Mouse (Mus musculus): ENCODE results near the gene Micall1. TPM values are rescaled to one million over a fixed set of nuclear protein-coding genes. Genes with fewer than 3 reads are reported as not detected.
A peak's percentile ranks its signal among the peaks of the same experiment; 100 is the strongest.

Gene Micall1
- polyA plus RNA-seq, 1 experiment from 2014 or later = 10.8 TPM

DNA sequence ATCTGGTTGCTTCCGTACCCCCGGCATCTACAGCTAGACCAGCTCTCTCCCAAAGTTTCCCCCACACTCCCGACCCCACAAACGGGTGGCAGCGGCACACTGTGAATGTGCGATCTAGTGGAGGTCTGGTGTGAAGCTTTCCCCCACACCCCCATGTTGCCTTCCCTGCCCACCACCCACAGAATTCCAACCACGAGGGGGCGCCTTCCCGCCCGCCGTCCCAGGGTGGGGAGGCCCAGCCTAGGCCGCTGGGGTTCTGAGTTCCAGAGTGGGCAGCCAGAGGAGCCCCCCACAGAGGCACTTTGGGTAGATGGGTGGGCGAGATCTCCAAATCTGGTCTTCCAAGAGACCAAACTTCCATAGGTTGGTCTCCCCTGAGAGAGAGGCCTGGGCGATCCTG lies 54.1 kb downstream of the Micall1 start:
- no peak for ATAC-seq (ENCODE audit: low read depth)
- Histone ChIP-seq H3K4me3 (ENCODE audit: low read depth, low read length) (peak overlapping the region; percentile 34), H3K27me3 (replicated peaks; ENCODE audit: control insufficient read depth, insufficient read depth, low read length) (peaks cover 46% of the 10 kb centered on the region), H3K9me3 (ENCODE audit: control insufficient read depth, low read length) (no peaks in the 10 kb centered on the region), H3K27ac (replicated peaks; ENCODE audit: low read depth, low read length) (no peak overlapping the region), H3K4me2 (ENCODE audit: low read depth, low read length) (peak overlapping the region; percentile 42), H3K36me3 (ENCODE audit: control insufficient read depth, insufficient read depth, low read length) (no peaks in the 10 kb centered on the region), H3K4me1 (ENCODE audit: control insufficient read depth, insufficient read depth, low read length) (0 out of 2 replicates have a peak, but pooled peaks cover 2% of the 10 kb centered on the region), H3K9ac (ENCODE audit: low read depth, low read length) (peak overlapping the region; percentile 42; the same call in 1 of the 2 replicates)
- DNase-seq (ENCODE audit: low spot score) = no peak
- 21% methylated on average over 13 of the region's 14 CpGs for WGBS

GRCm38 (mm10) chr15:79164251-79164650 lies 55.6 kb downstream of the Micall1 start:
- Histone ChIP-seq H3K27ac (replicated peaks; ENCODE audit: low read depth, low read length) (no peak overlapping the region), H3K27me3 (replicated peaks; ENCODE audit: control insufficient read depth, insufficient read depth, low read length) (peaks cover 46% of the 10 kb centered on the region), H3K9ac (ENCODE audit: low read depth, low read length) (peak overlapping the region; percentile 42; the same call in 1 of the 2 replicates), H3K4me2 (ENCODE audit: low read depth, low read length) (peak overlapping the region; percentile 42; the same call in 1 of the 2 replicates), H3K36me3 (ENCODE audit: control insufficient read depth, insufficient read depth, low read length) (no peaks in the 10 kb centered on the region), H3K9me3 (ENCODE audit: control insufficient read depth, low read length) (no peaks in the 10 kb centered on the region), H3K4me1 (ENCODE audit: control insufficient read depth, insufficient read depth, low read length) (0 out of 2 replicates have a peak, but pooled peaks cover 2% of the 10 kb centered on the region), H3K4me3 (ENCODE audit: low read depth, low read length) (peak overlapping the region; percentile 34)
- DNase-seq (ENCODE audit: low spot score) (no peak), ATAC-seq (ENCODE audit: low read depth) (no peak)
- WGBS = 11% methylated on average over 11 of the region's 15 CpGs

DNA sequence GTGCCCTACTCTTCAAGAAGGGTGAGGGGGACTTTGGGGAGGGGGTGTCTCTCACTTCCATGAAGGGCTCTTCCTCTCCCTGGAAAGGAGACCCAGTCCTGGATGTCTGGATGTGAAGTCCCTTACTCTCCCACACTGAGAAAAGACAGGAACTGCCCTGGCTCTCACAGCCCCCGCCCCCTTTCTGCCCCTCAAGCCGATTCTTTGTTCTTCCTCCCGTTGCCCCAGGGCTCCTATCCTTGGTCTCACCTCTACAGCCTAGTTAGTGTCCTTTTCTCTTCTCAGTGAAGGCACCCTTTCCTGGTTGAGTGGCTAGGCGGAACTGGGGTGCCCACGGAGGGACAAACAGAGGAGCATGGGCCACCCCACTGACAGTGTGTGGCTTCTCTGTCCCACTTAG lies 56.4 kb downstream of the Micall1 start, which contains the start of gene Sox10:
Sox10 (minus strand) TSS at position 101 of the 400 bp plus-strand sequence.
- no peaks in the 10 kb centered on the region for H3K36me3 ChIP-seq (ENCODE audit: control insufficient read depth, insufficient read depth, low read length)
- H3K9me3 ChIP-seq (ENCODE audit: control insufficient read depth, low read length) = no peaks in the 10 kb centered on the region
- peak within 1 kb of the TSS; percentile 34 for H3K4me3 ChIP-seq (ENCODE audit: low read depth, low read length)
- H3K4me1 ChIP-seq (ENCODE audit: control insufficient read depth, insufficient read depth, low read length) = 0 out of 2 replicates have a peak, but pooled peaks cover 2% of the 10 kb centered on the region
- DNase-seq (ENCODE audit: low spot score) (no peak), ATAC-seq (ENCODE audit: low read depth) (no peak)
- 38% methylated on average over 5 of the region's 5 CpGs for WGBS
- H3K27me3 ChIP-seq (replicated peaks; ENCODE audit: control insufficient read depth, insufficient read depth, low read length) = peaks cover 46% of the 10 kb centered on the region
- peak within 1 kb of the TSS; percentile 42; the same call in 1 of the 2 replicates for H3K9ac ChIP-seq (ENCODE audit: low read depth, low read length)
- peak within 1 kb of the TSS; percentile 29; the same call in 1 of the 2 replicates for H3K27ac ChIP-seq (replicated peaks; ENCODE audit: low read depth, low read length)
- peak within 1 kb of the TSS; percentile 42; the same call in 1 of the 2 replicates for H3K4me2 ChIP-seq (ENCODE audit: low read depth, low read length)

DNA sequence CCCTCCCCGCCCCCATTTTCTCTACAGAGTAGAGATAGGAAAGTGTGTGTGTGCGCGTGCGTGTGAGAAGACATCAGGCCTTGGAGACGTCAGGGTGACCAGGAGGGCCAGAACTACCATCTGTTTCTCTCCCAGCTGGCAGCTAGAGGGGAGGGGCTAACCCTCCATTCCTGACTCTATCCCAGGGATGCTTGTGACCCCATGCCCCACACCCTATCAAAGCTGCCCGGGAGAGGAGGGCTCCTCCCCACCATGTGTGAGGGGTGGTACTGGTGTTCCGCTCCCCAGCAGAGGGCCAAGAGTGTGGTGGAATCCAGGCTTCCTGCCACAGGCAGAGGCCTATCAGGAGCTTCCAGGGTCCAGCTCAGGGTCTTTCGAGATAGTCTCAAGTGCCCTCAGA lies 58.0 kb downstream of the Micall1 start:
- Histone ChIP-seq H3K4me2 (ENCODE audit: low read depth, low read length) (0 out of 2 replicates have a peak overlapping the region, but pooled peaks have one; percentile 1), H3K27me3 (replicated peaks; ENCODE audit: control insufficient read depth, insufficient read depth, low read length) (peaks cover 41% of the 10 kb centered on the region), H3K9ac (ENCODE audit: low read depth, low read length) (no peak overlapping the region), H3K36me3 (ENCODE audit: control insufficient read depth, insufficient read depth, low read length) (no peaks in the 10 kb centered on the region), H3K27ac (replicated peaks; ENCODE audit: low read depth, low read length) (no peak overlapping the region), H3K4me3 (ENCODE audit: low read depth, low read length) (no peak overlapping the region), H3K9me3 (ENCODE audit: control insufficient read depth, low read length) (no peaks in the 10 kb centered on the region), H3K4me1 (ENCODE audit: control insufficient read depth, insufficient read depth, low read length) (0 out of 2 replicates have a peak, but pooled peaks cover 2% of the 10 kb centered on the region)
- DNase-seq (ENCODE audit: low spot score) (peak; percentile 33), ATAC-seq (ENCODE audit: low read depth) (no peak)
- 50% methylated on average over 8 of the region's 8 CpGs for WGBS

GRCm38 (mm10) chr15:79176905-79177304 lies 68.2 kb downstream of the Micall1 start:
- no peak overlapping the region for H3K4me3 ChIP-seq (ENCODE audit: low read depth, low read length)
- WGBS = 47% methylated on average over 6 of the region's 6 CpGs
- H3K27ac ChIP-seq (replicated peaks; ENCODE audit: low read depth, low read length) = no peak overlapping the region
- no peak overlapping the region for H3K9ac ChIP-seq (ENCODE audit: low read depth, low read length)
- H3K9me3 ChIP-seq (ENCODE audit: control insufficient read depth, low read length) = no peaks in the 10 kb centered on the region
- no peaks in the 10 kb centered on the region for H3K36me3 ChIP-seq (ENCODE audit: control insufficient read depth, insufficient read depth, low read length)
- peak; percentile 62 for ATAC-seq (ENCODE audit: low read depth)
- no peaks in the 10 kb centered on the region for H3K27me3 ChIP-seq (replicated peaks; ENCODE audit: control insufficient read depth, insufficient read depth, low read length)
- H3K4me2 ChIP-seq (ENCODE audit: low read depth, low read length) = no peak overlapping the region
- no peaks in the 10 kb centered on the region for H3K4me1 ChIP-seq (ENCODE audit: control insufficient read depth, insufficient read depth, low read length)
- no peak for DNase-seq (ENCODE audit: low spot score)

DNA sequence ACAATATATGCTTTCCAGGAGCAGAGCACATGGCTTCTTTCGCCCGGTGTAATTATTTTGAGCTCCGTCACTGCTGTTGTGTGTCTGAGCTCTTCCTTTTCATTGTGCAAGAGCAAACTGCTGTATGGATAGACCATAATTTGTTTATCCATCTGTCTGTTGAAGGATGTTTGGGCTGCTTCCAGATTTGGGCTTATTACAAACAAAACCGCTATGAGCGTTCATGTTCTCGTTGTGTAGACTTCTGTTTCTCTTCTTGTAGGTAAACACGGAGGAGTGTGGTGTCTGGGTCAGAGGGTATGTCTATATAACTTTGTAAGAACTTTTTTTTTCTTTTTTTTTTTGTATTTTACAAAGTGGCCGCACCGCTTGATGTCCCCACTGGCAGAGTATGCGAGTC lies 76.5 kb downstream of the Micall1 start:
- H3K9me3 ChIP-seq (ENCODE audit: control insufficient read depth, low read length) = no peaks in the 10 kb centered on the region
- no peak for ATAC-seq (ENCODE audit: low read depth)
- no peaks in the 10 kb centered on the region for H3K4me1 ChIP-seq (ENCODE audit: control insufficient read depth, insufficient read depth, low read length)
- H3K4me2 ChIP-seq (ENCODE audit: low read depth, low read length) = no peak overlapping the region
- no peaks in the 10 kb centered on the region for H3K36me3 ChIP-seq (ENCODE audit: control insufficient read depth, insufficient read depth, low read length)
- peak; percentile 47 for DNase-seq (ENCODE audit: low spot score)
- H3K4me3 ChIP-seq (ENCODE audit: low read depth, low read length) = no peak overlapping the region
- no peak overlapping the region for H3K27ac ChIP-seq (replicated peaks; ENCODE audit: low read depth, low read length)
- 69% methylated on average over 10 of the region's 10 CpGs for WGBS
- H3K27me3 ChIP-seq (replicated peaks; ENCODE audit: control insufficient read depth, insufficient read depth, low read length) = no peaks in the 10 kb centered on the region
- no peak overlapping the region for H3K9ac ChIP-seq (ENCODE audit: low read depth, low read length)

Other genes with a start within 250 kb of the Micall1 start
- gene Gga1, start 231.7 kb upstream of the Micall1 start, polyA plus RNA-seq (2014; fragmentation: Nextera tagmentation; extraction: Ambion mirVana) = 42.5 and 46.9 TPM in 2 replicates
- 0.58 and 0.98 TPM in 2 replicates for gene Gm49510, start 209.2 kb upstream of the Micall1 start, polyA plus RNA-seq (2014; fragmentation: Nextera tagmentation; extraction: Ambion mirVana)
- 40.8 and 44.1 TPM in 2 replicates for gene Sh3bp1, start 209.1 kb upstream of the Micall1 start, polyA plus RNA-seq (2014; fragmentation: Nextera tagmentation; extraction: Ambion mirVana)
- 19.6 and 21.0 TPM in 2 replicates for gene Pdxp, start 195.0 kb upstream of the Micall1 start, polyA plus RNA-seq (2014; fragmentation: Nextera tagmentation; extraction: Ambion mirVana)
- gene Lgals1, start 182.2 kb upstream of the Micall1 start, polyA plus RNA-seq (2014; fragmentation: Nextera tagmentation; extraction: Ambion mirVana) = 2,628 and 2,877 TPM in 2 replicates
- gene Nol12, start 174.0 kb upstream of the Micall1 start, polyA plus RNA-seq (2014; fragmentation: Nextera tagmentation; extraction: Ambion mirVana) = 51.1 and 54.3 TPM in 2 replicates
- gene Triobp, start 161.2 kb upstream of the Micall1 start, polyA plus RNA-seq (2014; fragmentation: Nextera tagmentation; extraction: Ambion mirVana) = 46.2 and 47.4 TPM in 2 replicates
- 168 and 202 TPM in 2 replicates for gene H1f0, start 80.4 kb upstream of the Micall1 start, polyA plus RNA-seq (2014; fragmentation: Nextera tagmentation; extraction: Ambion mirVana)
- not detected in 2 replicates for gene Galr3, start 67.0 kb upstream of the Micall1 start, polyA plus RNA-seq (2014; fragmentation: Nextera tagmentation; extraction: Ambion mirVana)
- 42.6 and 43.6 TPM in 2 replicates for gene Ankrd54, start 46.0 kb upstream of the Micall1 start, polyA plus RNA-seq (2014; fragmentation: Nextera tagmentation; extraction: Ambion mirVana)
- 197 and 220 TPM in 2 replicates for gene Eif3l, start 33.7 kb upstream of the Micall1 start, polyA plus RNA-seq (2014; fragmentation: Nextera tagmentation; extraction: Ambion mirVana)
- 305 TPM in 2 replicates for gene Polr2f, start 32.1 kb downstream of the Micall1 start, polyA plus RNA-seq (2014; fragmentation: Nextera tagmentation; extraction: Ambion mirVana)
- gene 1700088E04Rik, start 32.4 kb downstream of the Micall1 start, polyA plus RNA-seq (2014; fragmentation: Nextera tagmentation; extraction: Ambion mirVana) = 8.5 and 12.2 TPM in 2 replicates
- gene Sox10, start 56.3 kb downstream of the Micall1 start, polyA plus RNA-seq (2014; fragmentation: Nextera tagmentation; extraction: Ambion mirVana) = 16.2 and 17.7 TPM in 2 replicates
- 18.1 and 21.3 TPM in 2 replicates for gene Pick1, start 120.3 kb downstream of the Micall1 start, polyA plus RNA-seq (2014; fragmentation: Nextera tagmentation; extraction: Ambion mirVana)
- gene Gm49486, start 120.5 kb downstream of the Micall1 start, polyA plus RNA-seq (2014; fragmentation: Nextera tagmentation; extraction: Ambion mirVana) = 1.1 TPM in 2 replicates
- 0.28 and 0.29 TPM in 2 replicates for gene Slc16a8, start 145.9 kb downstream of the Micall1 start, polyA plus RNA-seq (2014; fragmentation: Nextera tagmentation; extraction: Ambion mirVana)
- 5.6 and 6.9 TPM in 2 replicates for gene Baiap2l2, start 176.6 kb downstream of the Micall1 start, polyA plus RNA-seq (2014; fragmentation: Nextera tagmentation; extraction: Ambion mirVana)
- 13.3 and 14.6 TPM in 2 replicates for gene Pla2g6, start 219.5 kb downstream of the Micall1 start, polyA plus RNA-seq (2014; fragmentation: Nextera tagmentation; extraction: Ambion mirVana)
- 2.6 and 2.8 TPM in 2 replicates for gene Maff, start 237.7 kb downstream of the Micall1 start, polyA plus RNA-seq (2014; fragmentation: Nextera tagmentation; extraction: Ambion mirVana)

Measured in embryonic facial prominence, embryonic 14.5 days (tissue).